Mouse (Mus musculus): ENCODE measurements around the gene Tusc2.

Gene Tusc2

GRCm38 (mm10) chr9:107609433-107609830 is 46.4 kb downstream of the Tusc2 start:
- no peak for DNase-seq (ENCODE audit: low read depth, low spot score)

GRCm38 (mm10) chr9:107611456-107612190 is 48.6 kb downstream of the Tusc2 start:
- no peak for DNase-seq (ENCODE audit: low read depth, low spot score)

GRCm38 (mm10) chr9:107612191-107612944 is 49.3 kb downstream of the Tusc2 start:
- peak; percentile 95 for DNase-seq (ENCODE audit: low read depth, low spot score)

GRCm38 (mm10) chr9:107612945-107613569 is 50.0 kb downstream of the Tusc2 start:
- DNase-seq (ENCODE audit: low read depth, low spot score): no peak

GRCm38 (mm10) chr9:107615035-107615434 is 52.0 kb downstream of the Tusc2 start:
- no peak for DNase-seq (ENCODE audit: low read depth, low spot score)
